Mouse (Mus musculus): ENCODE results near the gene Vta1. TPM values are rescaled to one million over a fixed set of nuclear protein-coding genes. Genes with fewer than 3 reads are reported as not detected.

Vta1 gene
- total and polyA plus RNA-seq, 2 experiments from 2014 or later = 105 to 177 TPM

- no peak overlapping the region for H3K4me2 ChIP-seq (ENCODE audit: low read depth, low read length, poor library complexity, severe bottlenecking)
- H3K27ac ChIP-seq (ENCODE audit: low read depth, low read length) = no peak overlapping the region
- no peaks in the 10 kb centered on the region for H3K9me3 ChIP-seq (ENCODE audit: low read length)
- no peak for TF ChIP-seq CTCF (IDR thresholded peaks at IDR 0.05)
- ATAC-seq (ENCODE audit: low FRiP score) (no peak), DNase-seq (ENCODE audit: low spot score) (no peak)
- 77% methylated on average over 1 of the region's 1 CpGs for WGBS
- H3K27me3 ChIP-seq (ENCODE audit: insufficient read depth, low read length) = no peaks in the 10 kb centered on the region
- H3K4me1 ChIP-seq (ENCODE audit: insufficient read depth, low read length) = no peaks in the 10 kb centered on the region
- H3K9ac ChIP-seq (replicated peaks; ENCODE audit: low read length, poor library complexity, severe bottlenecking) = no peak overlapping the region
- no peak overlapping the region for H3K4me3 ChIP-seq (ENCODE audit: low read depth, low read length)
- H3K36me3 ChIP-seq (ENCODE audit: insufficient read depth, low read length) = no peaks in the 10 kb centered on the region
Observed at GRCm38 (mm10) chr10:14639635-14640034, 65.7 kb downstream of the Vta1 start.

GRCm38 (mm10) chr10:14639043-14639442, 66.3 kb downstream of the Vta1 start:
- H3K27me3 ChIP-seq (ENCODE audit: insufficient read depth, low read length) = no peaks in the 10 kb centered on the region
- H3K9me3 ChIP-seq (ENCODE audit: low read length) = no peaks in the 10 kb centered on the region
- H3K4me2 ChIP-seq (ENCODE audit: low read depth, low read length, poor library complexity, severe bottlenecking) = no peak overlapping the region
- 88% methylated on average over 4 of the region's 4 CpGs for WGBS
- ATAC-seq (ENCODE audit: low FRiP score) (no peak), DNase-seq (ENCODE audit: low spot score) (no peak)
- H3K4me1 ChIP-seq (ENCODE audit: insufficient read depth, low read length) = no peaks in the 10 kb centered on the region
- H3K27ac ChIP-seq (ENCODE audit: low read depth, low read length) = no peak overlapping the region
- H3K9ac ChIP-seq (replicated peaks; ENCODE audit: low read length, poor library complexity, severe bottlenecking) = no peak overlapping the region
- H3K4me3 ChIP-seq (ENCODE audit: low read depth, low read length) = no peak overlapping the region
- TF ChIP-seq CTCF (IDR thresholded peaks at IDR 0.05) = no peak
- H3K36me3 ChIP-seq (ENCODE audit: insufficient read depth, low read length) = no peaks in the 10 kb centered on the region

DNA sequence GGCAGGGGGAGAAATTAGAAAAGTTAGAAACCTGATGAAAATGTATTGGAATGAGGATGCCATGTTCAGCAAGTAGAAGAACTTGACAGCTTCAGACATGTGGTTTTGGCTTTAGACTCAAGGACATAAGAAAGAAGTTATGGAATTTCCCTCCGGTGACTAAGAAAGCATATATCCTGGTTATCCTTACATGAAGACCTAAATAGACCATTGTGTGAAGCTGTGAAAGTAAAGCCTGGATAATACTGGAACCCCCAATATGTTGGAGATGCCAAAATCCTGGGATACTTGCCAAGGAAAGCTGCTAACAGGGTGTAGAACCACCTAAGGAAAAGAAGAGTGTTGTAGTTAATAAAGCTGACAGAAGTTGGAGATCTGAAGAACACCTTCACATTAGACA, 79.7 kb downstream of the Vta1 start:
- H3K4me1 ChIP-seq (ENCODE audit: insufficient read depth, low read length) = no peaks in the 10 kb centered on the region
- no peak for ATAC-seq (ENCODE audit: low FRiP score)
- H3K9me3 ChIP-seq (ENCODE audit: low read length) = no peaks in the 10 kb centered on the region
- DNase-seq (ENCODE audit: low spot score) = no peak
- WGBS = 95% methylated on average over 1 of the region's 1 CpGs
- no peak overlapping the region for H3K27ac ChIP-seq (ENCODE audit: low read depth, low read length)
- no peaks in the 10 kb centered on the region for H3K36me3 ChIP-seq (ENCODE audit: insufficient read depth, low read length)
- no peak overlapping the region for H3K9ac ChIP-seq (replicated peaks; ENCODE audit: low read length, poor library complexity, severe bottlenecking)
- no peak for TF ChIP-seq CTCF (IDR thresholded peaks at IDR 0.05)
- H3K4me2 ChIP-seq (ENCODE audit: low read depth, low read length, poor library complexity, severe bottlenecking) = no peak overlapping the region
- no peaks in the 10 kb centered on the region for H3K27me3 ChIP-seq (ENCODE audit: insufficient read depth, low read length)
- no peak overlapping the region for H3K4me3 ChIP-seq (ENCODE audit: low read depth, low read length)

DNA sequence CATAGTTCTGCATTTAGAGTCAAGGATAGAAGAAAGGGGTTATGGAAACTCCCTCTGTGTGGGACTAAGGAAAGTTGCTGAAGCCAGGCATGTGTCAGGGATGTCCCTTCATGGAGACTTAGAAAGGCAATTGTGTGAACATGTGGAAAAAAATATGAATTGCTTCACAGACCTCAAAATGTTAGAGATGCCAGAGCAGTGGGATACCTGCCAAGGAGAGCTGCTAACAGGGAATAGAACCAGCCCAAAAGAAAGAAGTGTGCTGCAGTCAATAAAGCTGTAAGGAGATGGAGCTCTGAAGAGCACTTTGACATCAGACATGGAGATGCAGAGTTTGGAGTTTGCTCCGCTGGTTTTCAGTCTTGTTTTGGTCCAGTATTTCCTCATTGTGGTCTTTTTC, 86.2 kb downstream of the Vta1 start:
- Histone ChIP-seq H3K4me2 (ENCODE audit: low read depth, low read length, poor library complexity, severe bottlenecking) (no peak overlapping the region), H3K4me1 (ENCODE audit: insufficient read depth, low read length) (no peaks in the 10 kb centered on the region), H3K9ac (replicated peaks; ENCODE audit: low read length, poor library complexity, severe bottlenecking) (no peak overlapping the region), H3K4me3 (ENCODE audit: low read depth, low read length) (no peak overlapping the region), H3K9me3 (ENCODE audit: low read length) (no peaks in the 10 kb centered on the region), H3K27ac (ENCODE audit: low read depth, low read length) (no peak overlapping the region), H3K36me3 (ENCODE audit: insufficient read depth, low read length) (no peaks in the 10 kb centered on the region), H3K27me3 (ENCODE audit: insufficient read depth, low read length) (no peaks in the 10 kb centered on the region)
- TF ChIP-seq CTCF (IDR thresholded peaks at IDR 0.05) = no peak
- ATAC-seq (ENCODE audit: low FRiP score) = no peak
- 73% methylated on average over 1 of the region's 1 CpGs for WGBS
- DNase-seq (ENCODE audit: low spot score) = no peak

DNA sequence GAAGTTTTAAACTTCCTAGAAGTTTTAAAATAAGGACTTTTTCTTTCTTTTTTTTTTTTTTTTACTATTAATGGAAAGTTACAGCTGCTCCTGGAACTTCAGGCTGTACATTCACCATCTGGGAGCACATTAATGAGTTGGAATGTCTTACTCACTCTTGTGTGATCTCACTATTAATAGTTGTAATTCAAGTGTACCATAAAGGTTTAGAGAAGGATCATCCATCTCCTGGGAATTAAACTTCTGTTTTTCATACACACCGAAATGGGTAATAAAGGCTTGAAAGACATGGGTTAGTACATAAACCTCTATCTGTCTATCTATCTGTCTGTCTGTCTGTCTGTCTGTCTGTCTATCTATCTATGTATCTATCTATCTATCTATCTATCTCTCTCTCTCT, 87.1 kb downstream of the Vta1 start:
- Histone ChIP-seq H3K9me3 (ENCODE audit: low read length) (no peaks in the 10 kb centered on the region), H3K27ac (ENCODE audit: low read depth, low read length) (no peak overlapping the region), H3K4me2 (ENCODE audit: low read depth, low read length, poor library complexity, severe bottlenecking) (no peak overlapping the region), H3K27me3 (ENCODE audit: insufficient read depth, low read length) (no peaks in the 10 kb centered on the region), H3K4me3 (ENCODE audit: low read depth, low read length) (no peak overlapping the region), H3K9ac (replicated peaks; ENCODE audit: low read length, poor library complexity, severe bottlenecking) (no peak overlapping the region), H3K36me3 (ENCODE audit: insufficient read depth, low read length) (no peaks in the 10 kb centered on the region), H3K4me1 (ENCODE audit: insufficient read depth, low read length) (no peaks in the 10 kb centered on the region)
- ATAC-seq (ENCODE audit: low FRiP score) (no peak), DNase-seq (ENCODE audit: low spot score) (no peak)
- TF ChIP-seq CTCF (IDR thresholded peaks at IDR 0.05) = no peak
- 97% methylated on average over 1 of the region's 1 CpGs for WGBS

DNA sequence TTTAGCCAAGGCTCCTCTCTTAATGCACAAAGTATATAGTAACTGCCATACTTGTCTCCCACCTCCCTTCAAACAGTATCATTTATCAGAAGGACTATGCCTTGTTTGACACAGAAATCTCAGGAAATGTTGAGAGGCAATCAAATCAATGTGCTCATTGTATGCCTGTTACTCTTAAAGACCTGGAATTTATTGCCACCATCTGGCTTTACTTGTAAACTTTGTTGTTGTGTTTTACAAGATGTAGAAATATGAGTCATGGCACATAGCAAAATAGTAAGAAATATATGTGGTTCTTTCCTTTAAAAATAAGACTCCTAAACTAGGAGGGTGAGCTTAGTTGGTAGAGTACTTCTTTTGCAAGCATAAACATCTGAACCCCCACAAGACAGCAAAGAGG, 89.9 kb downstream of the Vta1 start:
- DNase-seq (ENCODE audit: low spot score) (no peak), ATAC-seq (ENCODE audit: low FRiP score) (no peak)
- no peak overlapping the region for H3K27ac ChIP-seq (ENCODE audit: low read depth, low read length)
- H3K4me2 ChIP-seq (ENCODE audit: low read depth, low read length, poor library complexity, severe bottlenecking) = no peak overlapping the region
- no peaks in the 10 kb centered on the region for H3K27me3 ChIP-seq (ENCODE audit: insufficient read depth, low read length)
- no peaks in the 10 kb centered on the region for H3K9me3 ChIP-seq (ENCODE audit: low read length)
- no peak overlapping the region for H3K4me3 ChIP-seq (ENCODE audit: low read depth, low read length)
- H3K4me1 ChIP-seq (ENCODE audit: insufficient read depth, low read length) = no peaks in the 10 kb centered on the region
- TF ChIP-seq CTCF (IDR thresholded peaks at IDR 0.05) = no peak
- H3K36me3 ChIP-seq (ENCODE audit: insufficient read depth, low read length) = no peaks in the 10 kb centered on the region
- H3K9ac ChIP-seq (replicated peaks; ENCODE audit: low read length, poor library complexity, severe bottlenecking) = no peak overlapping the region

DNA sequence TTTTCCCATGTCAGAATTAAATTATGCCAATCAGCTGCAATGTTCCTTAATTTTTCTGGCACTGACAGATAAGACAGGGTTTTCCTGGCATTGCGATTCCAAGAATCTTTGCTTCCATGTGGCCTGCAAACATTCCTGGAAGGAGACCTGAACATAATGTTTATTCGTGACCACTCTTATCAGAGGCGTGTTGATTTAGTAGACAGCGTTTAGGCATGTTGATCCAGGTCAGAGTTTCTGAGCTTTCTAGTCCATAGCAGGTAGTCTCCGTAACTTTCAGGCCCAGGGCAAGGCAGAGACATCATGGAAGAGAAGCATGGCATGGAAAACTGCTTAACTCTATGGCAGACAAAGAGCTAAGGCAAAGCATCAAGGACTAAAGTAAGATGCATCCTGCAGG, 97.8 kb downstream of the Vta1 start:
- no peak for ATAC-seq (ENCODE audit: low FRiP score)
- WGBS = 94% methylated on average over 5 of the region's 5 CpGs
- H3K4me1 ChIP-seq (ENCODE audit: insufficient read depth, low read length) = no peaks in the 10 kb centered on the region
- H3K4me3 ChIP-seq (ENCODE audit: low read depth, low read length) = no peak overlapping the region
- DNase-seq (ENCODE audit: low spot score) = no peak
- H3K9ac ChIP-seq (replicated peaks; ENCODE audit: low read length, poor library complexity, severe bottlenecking) = no peak overlapping the region
- no peaks in the 10 kb centered on the region for H3K27me3 ChIP-seq (ENCODE audit: insufficient read depth, low read length)
- no peak overlapping the region for H3K27ac ChIP-seq (ENCODE audit: low read depth, low read length)
- no peak overlapping the region for H3K4me2 ChIP-seq (ENCODE audit: low read depth, low read length, poor library complexity, severe bottlenecking)
- H3K36me3 ChIP-seq (ENCODE audit: insufficient read depth, low read length) = no peaks in the 10 kb centered on the region
- TF ChIP-seq CTCF (IDR thresholded peaks at IDR 0.05) = no peak
- no peaks in the 10 kb centered on the region for H3K9me3 ChIP-seq (ENCODE audit: low read length)

Other genes with a start within 250 kb of the Vta1 start
- gene Adgrg6, start 159.9 kb downstream of the Vta1 start, total RNA-seq (2014; rRNA removed) = 3.0 and 5.5 TPM in 2 replicates
- 0.86 and 1.6 TPM in 2 replicates for gene Adgrg6, start 159.9 kb downstream of the Vta1 start, polyA plus RNA-seq (2015; fragmentation: Nextera tagmentation; extraction: Ambion mirVana)
- 4.5 and 5.0 TPM in 2 replicates for gene Nmbr, start within 50 bp of the Vta1 start, total RNA-seq (2014; rRNA removed)
- gene Nmbr, start within 50 bp of the Vta1 start, polyA plus RNA-seq (2015; fragmentation: Nextera tagmentation; extraction: Ambion mirVana) = 2.8 and 3.3 TPM in 2 replicates
- not detected in 2 replicates for gene Gje1, start 12.7 kb upstream of the Vta1 start, total RNA-seq (2014; rRNA removed)
- gene Gje1, start 12.7 kb upstream of the Vta1 start, polyA plus RNA-seq (2015; fragmentation: Nextera tagmentation; extraction: Ambion mirVana) = not detected in 2 replicates